Mouse (Mus musculus): Measurements from ENCODE around the gene Dysf. TPM values are rescaled to one million over a fixed set of nuclear protein-coding genes. Genes with fewer than 3 reads are reported as not detected.

Dysf gene
- polyA plus RNA-seq, 1 experiment from 2014 or later: 9.6 TPM

DNA sequence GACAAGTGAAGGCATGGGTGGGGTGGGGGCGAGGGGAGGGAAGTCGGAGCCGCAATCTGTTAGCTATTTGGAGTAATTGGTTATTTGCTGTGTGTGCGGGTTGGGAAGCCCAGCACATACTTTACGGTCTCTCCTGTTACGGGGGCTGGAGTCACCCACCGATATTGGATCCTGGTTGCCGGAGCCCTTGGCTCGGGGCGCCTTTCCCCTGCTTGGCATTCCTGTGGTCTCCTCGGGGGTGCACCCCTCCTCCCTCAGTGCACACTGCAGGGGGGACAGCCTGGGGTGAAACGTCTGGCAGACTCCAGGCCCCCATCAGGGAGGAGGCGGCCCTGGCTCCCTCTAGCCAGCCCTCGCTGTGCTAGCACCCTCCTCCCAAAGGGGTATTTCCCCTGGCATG, 159.2 kb downstream of the Dysf start:
- WGBS: 19% methylated on average over 14 of the region's 14 CpGs
- Histone ChIP-seq H3K4me1 (peaks cover 19% of the 10 kb centered on the region), H3K27me3 (no peaks in the 10 kb centered on the region), H3K4me2 (replicated peaks) (no peak overlapping the region), H3K27ac (replicated peaks) (peak overlapping the region; percentile 71), H3K36me3 (no peaks in the 10 kb centered on the region), H3K4me3 (replicated peaks) (no peak overlapping the region), H3K9ac (no peak overlapping the region), H3K9me3 (replicated peaks) (no peaks in the 10 kb centered on the region)
- peak; percentile 90 for ATAC-seq (ENCODE audit: insufficient number of reproducible peaks, low FRiP score, low TSS enrichment, low read depth)

DNA sequence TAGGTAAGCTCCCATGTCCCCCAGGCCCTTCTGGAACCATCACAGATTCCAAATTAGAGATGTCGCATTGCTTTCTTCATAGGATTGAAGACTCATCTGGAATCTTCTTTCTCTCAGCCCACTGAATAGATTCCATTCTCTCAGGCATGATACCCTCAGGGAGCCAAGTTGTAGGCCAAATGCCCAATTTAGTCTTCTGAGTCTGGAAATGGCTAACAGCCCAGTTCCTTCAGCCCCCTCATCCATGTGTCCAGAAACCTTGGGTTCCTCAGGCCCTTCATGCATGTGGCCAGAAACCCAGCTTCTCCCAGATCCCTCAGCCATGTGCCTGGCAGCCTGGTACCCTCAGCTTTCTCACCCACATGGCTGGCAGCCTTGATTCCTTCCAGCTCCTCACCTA, 160.2 kb downstream of the Dysf start:
- H3K27me3 ChIP-seq: no peaks in the 10 kb centered on the region
- H3K27ac ChIP-seq (replicated peaks): peak overlapping the region; percentile 71
- WGBS: 60% methylated on average over 1 of the region's 1 CpGs
- H3K4me3 ChIP-seq (replicated peaks): no peak overlapping the region
- H3K4me1 ChIP-seq: peaks cover 19% of the 10 kb centered on the region
- H3K9me3 ChIP-seq (replicated peaks): no peaks in the 10 kb centered on the region
- H3K4me2 ChIP-seq (replicated peaks): no peak overlapping the region
- ATAC-seq (ENCODE audit: insufficient number of reproducible peaks, low FRiP score, low TSS enrichment, low read depth): no peak
- H3K9ac ChIP-seq: no peak overlapping the region
- H3K36me3 ChIP-seq: no peaks in the 10 kb centered on the region

DNA sequence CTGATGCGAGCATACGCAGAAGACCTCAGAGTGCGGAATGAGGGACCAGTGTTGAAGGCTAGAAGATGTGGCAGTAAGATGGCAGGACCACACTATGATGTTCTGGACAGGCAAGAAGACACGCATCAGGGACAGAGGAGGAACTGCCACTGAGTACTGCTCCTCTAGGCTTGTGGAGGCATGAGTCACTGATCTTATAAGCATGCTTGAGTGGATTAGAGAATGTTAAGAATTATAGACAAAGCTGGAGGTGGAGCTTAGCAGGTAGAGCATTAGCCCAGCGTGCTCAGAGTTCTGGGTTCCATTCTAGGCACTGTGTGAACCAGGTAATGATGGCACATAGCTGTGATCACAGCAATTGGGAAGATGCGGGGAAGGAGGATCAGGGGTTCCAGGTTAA, 165.2 kb downstream of the Dysf start:
- 91% methylated on average over 6 of the region's 6 CpGs for WGBS
- no peaks in the 10 kb centered on the region for H3K27me3 ChIP-seq
- H3K4me1 ChIP-seq: no peaks in the 10 kb centered on the region
- H3K27ac ChIP-seq (replicated peaks): no peak overlapping the region
- H3K9ac ChIP-seq: no peak overlapping the region
- no peaks in the 10 kb centered on the region for H3K36me3 ChIP-seq
- no peak overlapping the region for H3K4me2 ChIP-seq (replicated peaks)
- no peak overlapping the region for H3K4me3 ChIP-seq (replicated peaks)
- no peak for ATAC-seq (ENCODE audit: insufficient number of reproducible peaks, low FRiP score, low TSS enrichment, low read depth)
- no peaks in the 10 kb centered on the region for H3K9me3 ChIP-seq (replicated peaks)

DNA sequence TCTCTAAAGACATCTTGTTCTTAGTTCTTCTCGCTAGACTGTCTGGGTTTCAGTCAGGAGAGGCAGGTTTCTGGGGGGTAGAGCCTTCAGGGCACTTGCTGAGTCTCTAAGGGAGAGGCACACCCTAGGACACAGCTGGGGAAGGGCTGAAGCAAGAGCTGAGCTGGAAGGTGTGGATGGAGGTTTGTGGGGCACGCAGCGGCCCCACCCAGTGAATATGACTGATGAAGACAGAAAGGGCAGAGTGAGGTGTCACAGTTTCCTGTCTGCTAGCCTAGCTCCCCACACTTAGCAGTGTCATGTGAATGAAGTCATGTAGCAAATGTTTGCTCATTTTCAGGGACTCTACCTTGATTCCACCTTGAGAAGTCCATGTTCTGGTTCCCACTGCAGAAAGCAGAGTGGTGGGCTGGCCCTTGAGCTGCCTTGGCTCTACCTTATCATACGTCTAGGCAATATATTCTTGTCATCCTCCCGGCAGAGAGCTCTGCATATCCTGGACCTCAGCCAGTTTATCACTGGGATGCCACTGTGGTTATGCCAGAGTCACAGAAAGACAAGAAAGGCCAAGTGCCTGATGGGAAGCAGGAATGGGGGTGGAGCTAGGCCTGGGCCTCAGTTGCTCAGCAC, 170.5 kb downstream of the Dysf start:
- Histone ChIP-seq H3K9me3 (replicated peaks) (no peaks in the 10 kb centered on the region), H3K4me2 (replicated peaks) (no peak overlapping the region), H3K27ac (replicated peaks) (no peak overlapping the region), H3K27me3 (no peaks in the 10 kb centered on the region), H3K4me1 (no peaks in the 10 kb centered on the region), H3K9ac (no peak overlapping the region), H3K4me3 (replicated peaks) (no peak overlapping the region), H3K36me3 (no peaks in the 10 kb centered on the region)
- WGBS: 61% methylated on average over 5 of the region's 5 CpGs
- no peak for ATAC-seq (ENCODE audit: insufficient number of reproducible peaks, low FRiP score, low TSS enrichment, low read depth)

DNA sequence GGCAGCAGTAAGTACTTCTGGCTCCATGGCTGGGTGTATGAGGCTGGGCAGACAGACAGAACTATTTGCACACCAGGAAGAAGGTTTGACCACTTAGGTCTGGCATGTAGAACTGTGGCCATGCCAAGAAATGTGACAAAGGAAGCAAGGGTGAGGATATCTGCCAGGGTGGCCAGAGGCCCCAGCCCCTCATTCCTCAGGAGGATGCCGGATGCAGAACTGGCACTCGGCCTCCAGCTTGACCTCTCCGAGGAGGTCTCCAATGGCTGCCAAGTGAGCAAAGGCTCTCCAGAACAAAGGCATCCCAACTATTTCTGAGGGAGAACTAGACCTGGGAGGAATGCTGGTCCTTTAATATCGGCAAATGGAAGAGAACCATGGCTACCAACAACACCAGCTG, 173.1 kb downstream of the Dysf start:
- Histone ChIP-seq H3K9me3 (replicated peaks) (no peaks in the 10 kb centered on the region), H3K27ac (replicated peaks) (peak overlapping the region; percentile 17; the same call in 1 of the 2 replicates), H3K36me3 (no peaks in the 10 kb centered on the region), H3K4me2 (replicated peaks) (no peak overlapping the region), H3K4me1 (no peaks in the 10 kb centered on the region), H3K9ac (no peak overlapping the region), H3K27me3 (no peaks in the 10 kb centered on the region), H3K4me3 (replicated peaks) (no peak overlapping the region)
- ATAC-seq (ENCODE audit: insufficient number of reproducible peaks, low FRiP score, low TSS enrichment, low read depth): no peak
- 44% methylated on average over 4 of the region's 4 CpGs for WGBS

DNA sequence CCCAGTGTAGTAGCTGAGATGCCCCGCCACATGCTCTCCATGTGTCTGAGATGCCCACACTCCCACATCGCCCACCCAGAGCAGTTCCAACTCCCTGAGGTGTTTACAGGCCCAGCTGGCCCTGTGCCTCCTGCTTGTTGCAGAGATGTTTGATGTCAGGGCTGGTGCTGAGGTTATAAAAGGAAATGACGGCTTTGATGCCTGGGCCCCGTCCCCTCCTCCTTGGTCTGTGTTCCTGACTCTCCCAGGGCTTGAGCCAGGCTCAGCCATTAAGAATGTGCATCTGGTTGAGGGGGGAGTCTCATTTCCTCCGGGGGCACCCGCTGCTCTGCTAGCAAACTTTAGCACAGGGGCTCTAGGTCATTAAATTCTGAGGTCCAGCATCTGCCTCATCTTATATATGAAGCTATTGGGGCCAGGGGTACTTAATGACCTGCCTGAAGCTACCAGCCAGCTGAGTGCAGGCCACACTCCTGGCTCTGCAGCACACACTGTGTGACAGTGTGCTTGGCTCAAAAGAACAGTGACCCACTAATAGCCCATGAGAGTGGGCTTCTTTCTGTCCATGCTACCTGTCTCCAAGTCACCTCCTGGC, 183.4 kb downstream of the Dysf start:
- Histone ChIP-seq H3K4me2 (replicated peaks) (no peak overlapping the region), H3K4me1 (peaks cover 19% of the 10 kb centered on the region), H3K27ac (replicated peaks) (no peak overlapping the region), H3K9me3 (replicated peaks) (no peaks in the 10 kb centered on the region), H3K36me3 (no peaks in the 10 kb centered on the region), H3K9ac (no peak overlapping the region), H3K27me3 (no peaks in the 10 kb centered on the region), H3K4me3 (replicated peaks) (no peak overlapping the region)
- ATAC-seq (ENCODE audit: insufficient number of reproducible peaks, low FRiP score, low TSS enrichment, low read depth): no peak
- WGBS: 34% methylated on average over 6 of the region's 6 CpGs

DNA sequence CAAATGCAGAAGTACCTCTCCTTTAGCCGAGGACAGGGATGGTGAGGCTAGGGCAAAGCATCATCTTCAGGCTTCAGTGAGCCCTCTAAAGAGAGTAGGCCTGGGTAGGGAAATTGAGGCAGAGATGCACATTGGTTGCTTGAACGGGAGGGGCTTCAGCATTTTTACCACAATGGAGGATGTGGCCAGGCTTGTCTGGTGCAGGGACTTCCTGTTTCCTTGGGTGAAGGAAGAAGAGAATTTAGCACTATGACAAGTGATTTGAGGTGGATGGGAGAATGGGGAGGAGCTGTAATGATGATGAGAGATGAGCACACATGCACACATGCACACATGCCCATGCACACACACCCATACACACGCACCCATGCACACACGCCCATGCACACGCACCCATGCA, 188.1 kb downstream of the Dysf start:
- H3K4me1 ChIP-seq: peaks cover 21% of the 10 kb centered on the region
- no peak overlapping the region for H3K27ac ChIP-seq (replicated peaks)
- H3K4me2 ChIP-seq (replicated peaks): no peak overlapping the region
- no peaks in the 10 kb centered on the region for H3K27me3 ChIP-seq
- H3K9ac ChIP-seq: no peak overlapping the region
- ATAC-seq (ENCODE audit: insufficient number of reproducible peaks, low FRiP score, low TSS enrichment, low read depth): no peak
- H3K9me3 ChIP-seq (replicated peaks): no peaks in the 10 kb centered on the region
- H3K4me3 ChIP-seq (replicated peaks): no peak overlapping the region
- WGBS: 94% methylated on average over 5 of the region's 5 CpGs
- H3K36me3 ChIP-seq: no peaks in the 10 kb centered on the region

DNA sequence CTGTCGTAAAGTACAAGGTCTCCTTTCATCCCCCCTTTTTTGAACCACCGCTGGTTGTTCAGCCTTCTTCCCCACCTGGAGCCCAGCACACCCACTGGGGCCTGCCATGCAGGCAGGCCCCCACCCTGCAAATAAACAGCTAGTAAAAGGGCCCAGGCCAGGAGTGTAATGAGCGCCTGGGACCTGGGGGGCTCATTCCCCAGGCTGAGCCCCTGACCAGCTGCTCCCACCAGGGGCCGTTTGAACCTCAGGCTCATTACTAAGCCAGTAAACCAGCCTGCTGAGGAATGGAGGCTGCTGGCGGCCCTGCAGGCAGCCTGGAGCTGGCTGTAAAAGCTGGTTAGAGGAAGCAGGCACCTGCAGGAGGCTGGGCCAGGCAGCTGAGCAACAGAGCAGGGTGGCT, 189.4 kb downstream of the Dysf start:
- Histone ChIP-seq H3K4me1 (peaks cover 9% of the 10 kb centered on the region; the same call in 1 of the 2 replicates), H3K9me3 (replicated peaks) (no peaks in the 10 kb centered on the region), H3K9ac (no peak overlapping the region), H3K36me3 (no peaks in the 10 kb centered on the region), H3K4me2 (replicated peaks) (no peak overlapping the region), H3K27me3 (no peaks in the 10 kb centered on the region), H3K27ac (replicated peaks) (no peak overlapping the region), H3K4me3 (replicated peaks) (no peak overlapping the region)
- no peak for ATAC-seq (ENCODE audit: insufficient number of reproducible peaks, low FRiP score, low TSS enrichment, low read depth)
- 47% methylated on average over 5 of the region's 5 CpGs for WGBS

DNA sequence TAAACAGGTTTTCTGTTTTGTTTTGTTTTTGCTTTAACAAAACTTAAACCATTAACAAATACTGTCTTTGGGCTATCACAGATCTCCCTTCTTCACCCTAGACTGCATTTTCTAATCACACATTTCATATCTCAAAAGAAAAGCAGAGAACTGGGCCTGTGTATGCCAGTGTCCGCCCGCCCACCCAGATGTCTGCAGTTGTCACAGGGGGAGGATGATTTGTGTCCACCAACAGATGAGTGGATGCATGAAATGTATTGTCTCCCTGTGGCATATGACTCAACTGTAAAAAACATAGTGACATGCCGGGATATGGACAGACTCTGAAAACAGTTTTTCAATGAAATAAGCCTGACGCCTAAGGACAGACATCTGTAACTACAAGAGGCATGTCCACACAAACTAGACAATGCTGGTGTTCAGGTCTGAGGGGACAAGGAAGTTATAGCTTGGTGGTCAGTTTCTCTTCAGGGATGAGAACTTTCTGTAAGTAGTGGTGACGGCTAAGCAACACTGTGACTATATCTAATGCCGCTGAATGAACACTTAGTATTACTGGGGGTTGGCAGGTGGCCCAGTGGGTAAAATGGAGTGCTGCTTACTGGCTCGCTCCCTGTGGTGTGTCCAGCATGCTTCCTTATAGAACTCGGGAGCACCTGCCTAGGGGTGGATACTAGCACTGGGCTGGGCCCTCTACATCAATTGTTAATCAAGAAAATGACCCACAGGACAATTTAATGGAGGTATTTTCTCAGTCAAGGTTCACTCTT, 193.5 kb downstream of the Dysf start:
- Histone ChIP-seq H3K9ac (no peak overlapping the region), H3K4me2 (replicated peaks) (no peak overlapping the region), H3K27ac (replicated peaks) (no peak overlapping the region), H3K9me3 (replicated peaks) (no peaks in the 10 kb centered on the region), H3K36me3 (no peaks in the 10 kb centered on the region), H3K27me3 (no peaks in the 10 kb centered on the region), H3K4me1 (peaks cover 6% of the 10 kb centered on the region; the same call in 1 of the 2 replicates), H3K4me3 (replicated peaks) (no peak overlapping the region)
- ATAC-seq (ENCODE audit: insufficient number of reproducible peaks, low FRiP score, low TSS enrichment, low read depth): no peak
- 74% methylated on average over 8 of the region's 8 CpGs for WGBS

DNA sequence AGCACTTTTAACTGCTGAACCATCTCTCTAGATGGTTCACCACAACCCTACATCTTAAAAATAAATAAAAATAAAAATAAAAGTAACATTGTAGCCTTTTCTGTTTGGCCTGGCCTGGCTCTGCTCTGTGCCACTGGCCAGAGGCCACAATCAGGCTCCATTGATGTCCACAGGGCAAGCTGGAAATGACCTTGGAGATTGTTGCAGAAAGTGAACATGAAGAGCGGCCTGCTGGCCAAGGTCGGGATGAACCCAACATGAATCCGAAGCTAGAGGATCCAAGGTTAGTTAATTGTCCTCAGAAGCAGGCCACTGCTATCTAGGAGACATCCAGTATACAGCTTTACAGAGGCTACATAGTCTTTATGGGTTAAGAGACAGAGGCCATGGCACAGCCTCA, 197.2 kb downstream of the Dysf start:
- Histone ChIP-seq H3K9ac (no peak overlapping the region), H3K9me3 (replicated peaks) (no peaks in the 10 kb centered on the region), H3K36me3 (no peaks in the 10 kb centered on the region), H3K27ac (replicated peaks) (no peak overlapping the region), H3K4me2 (replicated peaks) (no peak overlapping the region), H3K27me3 (no peaks in the 10 kb centered on the region), H3K4me3 (replicated peaks) (no peak overlapping the region), H3K4me1 (peaks cover 12% of the 10 kb centered on the region)
- ATAC-seq (ENCODE audit: insufficient number of reproducible peaks, low FRiP score, low TSS enrichment, low read depth): no peak
- 93% methylated on average over 3 of the region's 3 CpGs for WGBS

DNA sequence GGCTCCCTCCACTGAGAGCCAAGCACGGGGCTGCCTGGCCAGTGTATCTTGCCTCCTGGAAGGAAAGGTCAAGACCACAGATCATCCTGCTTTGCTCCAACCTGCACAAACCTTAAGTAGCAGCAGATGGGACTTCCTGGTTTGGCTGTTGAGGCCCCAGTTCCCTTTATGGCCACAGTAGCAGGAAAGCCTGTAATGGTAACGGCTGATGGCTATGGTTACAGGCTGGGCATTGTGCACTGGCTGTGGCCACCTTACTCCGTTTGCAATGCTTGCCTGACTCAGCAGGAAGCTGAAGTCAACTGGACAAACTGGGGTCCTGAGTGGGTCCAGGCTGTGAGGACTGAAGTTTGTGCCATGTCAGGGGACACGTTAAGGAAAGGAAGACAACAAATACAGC, 200.2 kb downstream of the Dysf start:
- no peak overlapping the region for H3K4me2 ChIP-seq (replicated peaks)
- no peaks in the 10 kb centered on the region for H3K36me3 ChIP-seq
- H3K4me3 ChIP-seq (replicated peaks): no peak overlapping the region
- H3K27ac ChIP-seq (replicated peaks): no peak overlapping the region
- peaks cover 23% of the 10 kb centered on the region for H3K4me1 ChIP-seq
- no peaks in the 10 kb centered on the region for H3K9me3 ChIP-seq (replicated peaks)
- H3K9ac ChIP-seq: no peak overlapping the region
- 68% methylated on average over 4 of the region's 4 CpGs for WGBS
- H3K27me3 ChIP-seq: no peaks in the 10 kb centered on the region
- no peak for ATAC-seq (ENCODE audit: insufficient number of reproducible peaks, low FRiP score, low TSS enrichment, low read depth)

All from embryonic facial prominence, embryonic 15.5 days (tissue).